Mouse (Mus musculus) adrenal gland, postnatal 25 days (tissue): ENCODE results near the gene Synpo2. TPM values are rescaled to one million over a fixed set of nuclear protein-coding genes. Genes with fewer than 3 reads are reported as not detected.

ENCODE experiments used
- DNase-seq: peaks from one replicate; pipeline ENCODE4 v3.0.0; 2021; ENCODE audit warnings: mixed read lengths
- total RNA-seq: library from RNA; stranded (reverse); gene quantifications from 2 replicates; pipeline ENCODE4 v1.2.3, GENCODE M21; 2021

Synpo2 gene
- total RNA-seq, 1 experiment from 2014 or later: 13.0 TPM

- DNase-seq: peak; percentile 67
These were observed 143.5 kb downstream of the Synpo2 start for GRCm38 (mm10) chr3:123092442-123092841.

GRCm38 (mm10) chr3:123089297-123090020, 146.5 kb downstream of the Synpo2 start:
- no peak for DNase-seq

DNA sequence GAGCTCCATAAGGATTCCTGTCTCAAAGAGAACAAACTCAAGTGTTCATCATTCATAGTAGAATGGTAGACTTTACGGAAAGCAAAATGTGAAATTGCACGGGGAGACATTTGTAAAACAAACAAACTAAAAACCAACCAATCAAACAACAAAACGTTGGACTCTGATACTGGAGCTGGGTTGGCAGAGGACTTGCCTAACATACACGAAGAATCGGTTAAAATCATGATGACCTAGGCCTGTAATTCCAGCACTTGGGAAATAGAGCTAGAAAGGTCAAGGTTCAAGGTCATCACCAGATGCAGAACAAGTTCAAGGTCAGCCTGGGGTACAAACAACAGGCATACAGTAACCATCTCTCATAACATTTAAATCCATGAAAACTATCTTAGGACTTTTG, 147.7 kb downstream of the Synpo2 start:
- no peak for DNase-seq

DNA sequence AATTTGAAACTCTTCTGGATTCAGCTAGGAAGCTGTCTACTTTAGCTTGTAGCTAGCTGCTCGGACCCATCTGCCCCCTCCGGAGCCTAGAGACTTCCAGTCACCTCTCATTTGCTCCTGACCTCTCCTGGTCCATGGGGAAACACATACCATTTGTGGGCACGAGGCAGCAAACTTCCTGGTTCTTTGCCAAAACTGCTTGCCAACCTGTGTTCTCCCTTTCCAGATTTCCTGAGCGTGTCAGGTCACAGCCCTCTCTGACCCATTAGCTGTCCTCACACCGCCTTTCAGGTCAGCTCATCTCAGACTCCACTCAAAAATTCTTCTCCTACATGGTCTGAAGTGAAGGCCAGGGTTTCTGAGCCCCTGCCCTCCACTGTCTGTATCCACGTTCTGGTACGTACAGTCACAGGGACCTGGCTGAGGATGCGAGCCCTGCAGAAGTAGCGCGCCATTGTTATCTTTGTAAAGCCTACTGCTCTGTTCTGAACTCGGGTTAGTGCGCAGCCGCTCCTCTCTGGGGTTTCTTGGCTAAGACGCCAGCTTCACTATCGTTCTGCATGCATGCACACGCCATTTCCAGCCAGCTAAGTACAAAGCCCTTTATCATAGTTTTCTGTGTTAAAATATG, 150.0 kb downstream of the Synpo2 start:
- no peak for DNase-seq

DNA sequence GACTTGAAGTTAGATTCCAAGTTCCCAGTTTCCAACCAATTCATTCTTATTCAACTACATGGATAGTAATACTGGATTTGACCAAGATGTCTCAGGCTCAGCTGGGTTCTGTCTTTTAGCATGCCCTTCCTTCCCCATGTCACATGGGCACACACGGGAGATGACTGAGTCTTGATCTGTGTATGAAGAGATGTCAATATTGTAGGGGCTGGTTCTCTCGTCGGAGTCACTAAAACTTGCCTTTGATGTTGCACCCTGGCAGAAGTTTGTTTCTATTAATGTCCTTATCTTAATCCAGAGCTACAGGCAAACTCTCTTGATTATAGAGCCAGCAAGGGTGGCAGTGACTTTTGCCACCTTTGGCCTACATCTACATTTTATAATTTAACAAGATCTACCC, 154.3 kb downstream of the Synpo2 start:
- no peak for DNase-seq

DNA sequence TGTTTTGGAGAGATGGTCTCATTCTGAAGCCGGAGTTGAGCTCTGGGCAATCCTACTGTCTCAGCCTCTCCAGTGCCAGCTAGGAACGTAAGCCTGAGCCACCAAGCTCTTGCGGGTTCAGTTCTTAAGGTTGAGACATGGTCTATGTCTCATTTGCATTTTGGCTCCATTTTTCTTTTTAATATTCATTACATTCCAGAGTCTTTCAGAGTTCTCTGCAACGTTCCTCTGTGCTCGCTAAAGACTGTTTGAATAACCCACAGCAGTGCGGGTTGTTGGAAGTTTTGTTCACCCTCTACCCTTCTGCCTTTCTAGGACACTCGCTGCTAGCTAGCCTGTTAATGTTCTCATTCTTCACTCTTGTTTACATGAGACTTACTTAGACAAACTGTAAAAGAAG, 155.0 kb downstream of the Synpo2 start:
- no peak for DNase-seq

DNA sequence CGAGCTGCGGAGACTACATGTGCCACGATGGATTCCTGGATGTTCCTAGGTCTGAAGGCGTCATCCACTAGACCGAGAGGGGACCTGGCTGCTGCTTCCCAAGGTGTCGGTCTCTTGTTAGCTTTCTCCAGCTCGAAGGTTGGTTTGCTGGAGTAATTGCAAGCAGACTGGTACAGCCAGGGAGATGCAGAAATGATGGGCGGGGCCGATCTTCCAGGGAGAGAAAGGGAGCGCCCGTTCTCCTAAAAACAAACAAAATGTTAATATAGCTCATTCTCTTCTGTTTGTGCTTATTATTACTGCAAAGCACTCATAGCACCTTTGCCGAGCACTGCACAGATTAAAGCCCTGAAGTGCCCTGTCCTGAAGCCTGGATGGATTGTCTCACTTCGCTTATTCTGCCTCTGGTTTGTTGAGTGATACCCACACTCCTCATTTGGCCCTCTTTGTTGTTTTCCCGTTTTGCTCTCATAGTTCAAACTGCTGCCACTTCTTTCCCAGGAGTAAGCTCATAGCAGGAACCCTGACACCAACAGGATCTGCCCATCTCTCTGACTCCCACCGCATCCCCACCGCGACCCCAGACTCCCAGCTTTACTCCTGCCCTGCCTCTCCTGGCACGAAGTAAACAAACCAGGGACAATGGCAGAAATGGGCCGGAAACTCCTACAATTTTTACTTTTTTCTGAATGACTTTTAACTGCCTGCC, 155.8 kb downstream of the Synpo2 start:
- no peak for DNase-seq

DNA sequence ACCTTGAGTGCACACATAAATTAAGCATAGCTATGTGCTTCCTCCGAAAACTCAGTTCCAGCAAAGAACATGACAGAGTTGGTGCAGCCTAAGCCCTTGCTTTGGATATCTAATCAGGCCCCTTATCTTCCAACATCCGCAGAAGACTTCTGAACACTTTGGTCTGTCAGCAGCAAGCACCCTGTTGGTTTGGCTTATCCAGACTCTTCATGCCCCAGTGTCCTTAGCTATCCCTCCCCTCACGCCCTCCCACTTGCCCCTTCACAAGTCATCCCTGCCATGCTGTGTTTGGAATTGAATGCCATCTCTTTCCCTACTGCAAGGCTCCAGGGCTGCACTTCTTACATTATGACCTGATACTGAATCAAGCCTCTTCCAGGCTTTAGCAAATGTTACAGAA, 160.2 kb downstream of the Synpo2 start:
- no peak for DNase-seq

DNA sequence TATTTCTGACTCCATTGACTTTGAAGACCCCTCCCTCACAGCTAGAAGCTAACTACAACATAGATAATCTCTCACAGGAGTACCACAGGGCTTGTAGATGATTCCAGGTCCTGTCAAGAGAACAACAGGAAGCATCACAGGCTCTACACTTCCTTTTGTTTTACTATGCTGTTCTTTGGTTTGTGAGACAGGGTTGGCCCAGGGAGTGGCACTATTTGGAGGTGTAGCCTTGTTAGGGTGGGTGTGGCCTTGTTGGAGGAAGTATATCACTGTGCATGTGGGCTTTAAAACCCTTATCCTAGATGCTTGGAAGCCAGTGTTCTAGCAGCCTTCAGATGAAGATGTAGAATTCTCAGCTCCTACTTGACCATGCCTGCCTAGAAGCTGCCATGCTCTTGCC, 160.9 kb downstream of the Synpo2 start:
- no peak for DNase-seq

DNA sequence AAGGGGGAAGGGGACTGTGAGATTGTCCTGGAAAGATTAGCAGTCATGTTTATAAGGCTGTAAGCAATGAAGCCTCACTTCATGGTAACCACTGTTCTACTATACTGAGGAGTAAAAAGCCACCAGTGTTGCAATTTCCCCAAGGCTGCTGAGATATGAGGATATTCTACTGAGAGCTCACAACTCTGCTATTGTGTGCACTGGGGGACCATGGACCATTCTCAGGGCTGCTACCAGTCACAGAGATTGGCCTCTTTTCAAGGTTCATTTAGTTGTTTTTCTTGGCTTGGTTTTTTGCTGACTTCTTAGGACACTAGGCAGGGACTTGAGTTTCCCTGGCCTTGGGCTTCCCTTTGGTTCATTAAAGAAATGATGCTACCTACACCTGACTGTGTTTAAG, 162.6 kb downstream of the Synpo2 start:
- DNase-seq: no peak

GRCm38 (mm10) chr3:123072472-123072871, 163.5 kb downstream of the Synpo2 start:
- DNase-seq: no peak

GRCm38 (mm10) chr3:123070996-123071395, 165.0 kb downstream of the Synpo2 start:
- DNase-seq: no peak

DNA sequence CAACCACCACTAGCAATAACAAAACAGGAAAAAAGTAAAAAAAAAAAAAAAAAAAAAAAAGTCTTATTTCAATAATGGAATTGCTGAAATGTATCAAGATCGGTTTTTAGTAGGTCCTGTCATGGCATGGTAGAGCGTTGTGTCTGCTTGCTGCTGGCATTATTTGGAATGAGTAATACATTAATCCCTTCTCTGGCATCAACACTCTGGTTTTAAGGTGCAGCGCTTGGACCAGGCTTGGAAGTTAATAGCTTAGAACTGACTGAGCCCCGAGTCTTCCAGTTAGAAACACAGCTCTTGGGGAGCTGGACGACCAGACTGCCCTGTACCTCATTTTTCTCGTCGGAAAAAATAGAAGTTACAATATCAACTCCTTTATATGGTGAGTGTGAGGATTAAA, 169.1 kb downstream of the Synpo2 start:
- no peak for DNase-seq

GRCm38 (mm10) chr3:123065466-123065865, 170.5 kb downstream of the Synpo2 start:
- DNase-seq: no peak

DNA sequence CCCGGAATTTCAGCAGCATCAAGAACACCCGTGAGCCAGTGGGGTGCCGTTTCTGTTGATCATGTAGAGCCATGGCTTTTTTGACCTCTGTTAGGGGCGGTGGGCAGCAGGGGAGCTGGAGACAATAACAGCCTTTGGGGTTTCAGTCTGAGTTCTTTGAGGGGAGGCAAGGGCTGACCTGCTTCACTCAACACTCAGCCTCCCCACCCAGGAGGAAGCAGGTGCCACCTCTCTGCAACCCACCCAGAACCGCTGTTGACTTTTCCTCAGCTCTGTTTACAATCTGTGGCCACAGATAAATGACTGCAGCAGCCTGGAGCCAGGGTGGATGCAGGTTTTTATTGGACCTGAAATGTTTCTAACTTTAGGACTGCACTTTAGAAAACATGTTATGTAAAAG, 171.8 kb downstream of the Synpo2 start:
- DNase-seq: no peak

DNA sequence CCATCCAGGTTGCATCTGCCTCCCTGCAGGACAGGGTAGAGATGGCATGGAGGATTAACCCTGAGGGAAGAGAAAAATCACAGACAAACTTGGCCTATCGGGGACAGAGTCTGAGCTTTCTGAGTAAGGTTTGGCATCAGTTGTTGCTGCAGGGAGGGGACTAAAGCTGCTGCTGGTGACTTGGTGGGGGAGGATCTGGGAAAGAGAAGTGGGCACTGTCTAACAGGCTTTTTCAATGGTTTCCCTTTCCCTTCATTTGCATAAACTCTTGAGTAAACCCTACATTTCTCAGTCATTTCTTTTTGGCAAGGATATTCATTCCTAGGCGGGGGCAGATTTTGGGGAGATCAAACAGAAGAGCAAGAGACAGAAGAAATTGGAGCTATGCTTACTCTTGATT, 174.0 kb downstream of the Synpo2 start:
- DNase-seq: no peak

GRCm38 (mm10) chr3:123058832-123059231, 177.1 kb downstream of the Synpo2 start:
- no peak for DNase-seq

- DNase-seq: no peak
These were observed 181.8 kb downstream of the Synpo2 start for GRCm38 (mm10) chr3:123054178-123054577.

DNA sequence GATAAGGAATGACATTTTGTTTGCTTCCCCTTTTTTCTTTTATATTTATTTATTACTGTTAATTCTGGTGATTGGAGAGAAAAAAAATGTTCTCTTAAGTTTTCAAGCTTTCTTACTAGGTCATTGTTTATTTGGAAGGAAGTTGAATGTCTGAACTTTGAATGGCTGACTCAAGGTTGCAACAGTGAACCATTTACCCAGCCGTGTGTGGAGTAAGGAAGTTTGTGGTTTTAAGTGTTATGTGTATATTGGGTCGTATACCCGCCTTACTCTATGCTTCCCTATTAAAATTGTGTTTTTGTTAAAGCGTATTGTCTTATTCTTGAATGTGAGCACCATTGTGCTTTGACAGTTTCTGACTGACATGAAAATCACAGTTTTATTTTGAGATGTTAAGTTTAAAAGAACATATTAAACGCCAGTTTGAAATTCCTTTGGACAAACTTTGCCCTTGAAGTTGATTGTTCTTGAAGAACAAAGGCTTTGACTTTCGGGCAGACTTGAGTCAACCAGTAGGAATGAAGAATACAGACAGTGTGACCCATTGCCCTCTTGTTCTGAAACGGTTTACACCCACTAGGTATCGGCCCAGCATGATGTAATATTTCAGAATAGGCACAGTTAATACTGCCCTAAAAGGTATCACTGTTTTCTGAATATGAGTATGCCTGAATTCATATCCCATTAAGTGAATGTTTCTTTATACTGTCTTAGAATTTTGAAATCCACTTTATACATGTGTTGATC, 182.6 kb downstream of the Synpo2 start:
- no peak for DNase-seq

DNA sequence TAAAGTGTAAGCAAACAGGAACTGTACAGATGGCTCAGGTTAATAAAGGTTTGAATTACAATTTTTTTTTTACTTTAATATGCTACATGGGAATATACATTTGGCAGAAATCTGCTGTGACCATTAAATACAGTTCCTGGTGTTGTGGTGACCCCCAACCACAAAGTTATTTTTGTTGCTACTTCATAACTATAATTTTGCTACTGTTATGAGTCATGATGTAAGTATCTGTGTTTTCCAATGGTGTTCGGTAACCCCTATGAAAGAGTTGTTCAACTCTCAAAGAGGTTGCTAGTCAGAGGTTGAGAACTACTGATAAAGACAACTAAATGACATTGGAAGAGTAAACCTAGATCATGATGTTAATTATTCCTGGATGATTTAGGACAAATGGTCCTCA, 193.6 kb downstream of the Synpo2 start:
- no peak for DNase-seq

DNA sequence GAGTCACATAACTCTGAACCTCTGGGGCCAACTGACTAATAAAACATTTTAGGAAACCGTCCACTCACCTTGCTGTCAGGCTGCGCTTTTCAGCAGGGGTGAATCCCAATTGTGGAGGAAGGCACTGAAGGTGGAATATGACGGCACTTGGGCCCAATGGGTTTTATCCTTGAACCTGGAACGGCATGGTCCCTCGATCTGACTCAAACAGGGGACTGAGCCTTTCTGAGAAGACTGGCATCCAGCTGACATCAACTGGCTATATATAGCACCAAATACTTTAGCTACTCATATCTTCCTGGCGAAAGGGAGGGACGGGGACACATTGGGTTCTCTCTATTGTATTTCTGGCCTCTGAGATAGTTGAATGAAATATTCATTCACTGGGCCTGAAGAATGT, 201.2 kb downstream of the Synpo2 start, which contains the start of gene Myoz2:
Gene Myoz2, minus strand, starts transcription at position 264 of the 400 bp plus-strand sequence.
- peak; percentile 7 for DNase-seq

- DNase-seq: no peak
These were observed 202.1 kb downstream of the Synpo2 start for GRCm38 (mm10) chr3:123033804-123034203.
